Mouse (Mus musculus) liver, embryonic 11.5 days (tissue): ENCODE results near the gene Rgs3. TPM values are rescaled to one million over a fixed set of nuclear protein-coding genes. Genes with fewer than 3 reads are reported as not detected.

Source experiments
- ATAC-seq: fragments of 200-750 bp; cut with Nextera tagmentation; replicated peaks from 2 replicates; pipeline ENCODE4 v1.8.0; 2017; ENCODE audit warnings: moderate number of reproducible peaks, mild to moderate bottlenecking, moderate TSS enrichment, moderate library complexity; ENCODE audit not compliant: low FRiP score
- DNase-seq: peaks from one replicate; pipeline ENCODE4 v3.0.0-alpha.2; 2017; ENCODE audit warnings: low spot score
- H3K27ac ChIP-seq: fragments of 300-500 bp; sonication (generic); 2 replicates; pipeline ENCODE4 v1.5.1; 2014; ENCODE audit warnings: mild to moderate bottlenecking, low read depth, low read length, control low read depth
- H3K27me3 ChIP-seq: fragments of 300-500 bp; sonication (generic); replicated peaks from 2 replicates; pipeline ENCODE4 v1.6.1; 2014; ENCODE audit warnings: low read length, mixed read lengths; ENCODE audit not compliant: control insufficient read depth, insufficient read depth
- H3K36me3 ChIP-seq: fragments of 300-500 bp; sonication (generic); 2 replicates; pipeline ENCODE4 v1.6.1; 2014; ENCODE audit warnings: mild to moderate bottlenecking, low read length, moderate library complexity, mixed read lengths; ENCODE audit not compliant: control insufficient read depth, insufficient read depth
- H3K4me1 ChIP-seq: fragments of 300-500 bp; sonication (generic); replicated peaks from 2 replicates; pipeline ENCODE4 v1.6.1; 2014; ENCODE audit warnings: low read length, mixed read lengths; ENCODE audit not compliant: control insufficient read depth, insufficient read depth
- H3K4me2 ChIP-seq: fragments of 300-500 bp; sonication (generic); 2 replicates; pipeline ENCODE4 v1.6.1; 2014; ENCODE audit warnings: mild to moderate bottlenecking, control low read depth, moderate library complexity
- H3K4me3 ChIP-seq: fragments of 300-500 bp; sonication (generic); 2 replicates; pipeline ENCODE4 v1.5.1; 2014; ENCODE audit warnings: low read depth, low read length, control low read depth
- H3K9ac ChIP-seq: fragments of 300-500 bp; sonication (generic); 2 replicates; pipeline ENCODE4 v1.6.1; 2014; ENCODE audit warnings: low read depth, low read length, control low read depth
- H3K9me3 ChIP-seq: fragments of 300-500 bp; sonication (generic); 2 replicates; pipeline ENCODE4 v1.6.1; 2016; ENCODE audit warnings: low read length, inconsistent platforms, mixed read lengths; ENCODE audit not compliant: control insufficient read depth
- WGBS: fragments of 180-500 bp; shearing (Covaris S2); extraction: QIAGEN DNeasy Blood & Tissue Kit; methylation state at CpG from one replicate; pipeline ENCODE4 v1.1.7; 2014; 5-methylcytosine and 5-hydroxymethylcytosine counted together
- polyA plus RNA-seq: library from polyadenylated mRNA; unstranded; fragments of >200 nt; fragmentation: Nextera tagmentation; extraction: Ambion mirVana; gene quantifications from 2 replicates; pipeline ENCODE4 v1.2.1, GENCODE M21; 2014

Gene Rgs3
- polyA plus RNA-seq, 1 experiment from 2014 or later: 12.3 TPM

DNA sequence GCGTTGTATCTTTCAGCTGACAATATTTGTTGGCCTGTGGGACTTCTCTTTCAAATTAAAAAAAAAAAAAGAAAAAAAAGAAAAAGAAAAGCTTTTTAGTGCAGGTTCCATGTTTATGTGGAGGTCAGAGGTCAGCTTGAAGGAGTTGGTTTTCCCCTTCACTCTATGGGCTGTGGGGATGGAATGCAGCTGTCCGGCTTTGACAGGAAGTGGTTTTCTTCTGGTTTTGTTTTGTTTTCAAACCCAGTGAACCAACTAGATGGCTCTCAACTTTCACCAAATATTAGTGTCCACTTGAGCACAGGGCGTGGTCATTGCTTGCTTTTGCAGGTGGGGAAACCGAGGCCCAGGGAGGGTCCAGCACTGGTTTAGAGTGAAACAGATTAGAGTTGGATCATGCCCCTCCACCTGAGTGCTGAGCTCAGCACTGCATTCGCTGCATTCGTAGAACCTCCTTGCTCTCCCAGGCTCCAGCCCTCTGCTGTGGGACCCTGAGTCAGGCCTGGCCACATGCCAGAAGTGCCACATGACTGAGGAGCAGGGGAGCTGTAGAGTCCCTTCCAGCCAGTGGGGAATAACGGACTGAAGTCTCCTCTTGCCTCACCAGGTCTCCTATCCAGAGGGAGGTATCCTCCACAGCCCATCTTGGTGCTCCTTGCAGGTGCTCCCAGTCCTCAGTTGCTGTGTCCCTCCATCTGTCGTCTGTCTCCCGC, 178.5 kb downstream of the Rgs3 start:
- Histone ChIP-seq H3K4me2 (no peak overlapping the region), H3K9me3 (no peaks in the 10 kb centered on the region), H3K4me1 (peaks cover 19% of the 10 kb centered on the region), H3K4me3 (no peak overlapping the region), H3K27ac (peak overlapping the region; percentile 28; the same call in 1 of the 2 replicates), H3K9ac (no peak overlapping the region), H3K36me3 (no peaks in the 10 kb centered on the region), H3K27me3 (no peaks in the 10 kb centered on the region)
- ATAC-seq (no peak), DNase-seq (no peak)
- WGBS: 56% methylated on average over 9 of the region's 9 CpGs

DNA sequence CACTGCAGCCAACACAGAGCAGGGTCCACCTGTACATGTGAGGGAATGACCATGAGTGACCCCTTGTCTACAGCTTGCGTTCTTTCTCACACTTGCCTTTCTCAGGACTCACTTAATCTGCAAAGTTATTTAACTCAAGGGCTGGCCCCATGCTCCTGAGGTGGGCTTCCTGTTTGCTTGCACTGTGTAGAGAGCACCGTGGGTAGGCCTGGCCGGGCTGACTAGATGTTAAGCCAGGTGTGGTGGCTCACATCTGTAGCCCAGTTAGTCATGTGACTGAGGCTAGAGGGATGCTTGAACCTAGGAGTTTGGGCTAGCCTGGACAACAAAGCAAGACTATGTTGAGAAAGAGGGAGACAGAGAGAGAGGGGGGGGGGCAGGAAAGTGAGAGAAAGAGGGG, 179.3 kb downstream of the Rgs3 start:
- no peak overlapping the region for H3K9ac ChIP-seq
- no peak overlapping the region for H3K4me3 ChIP-seq
- no peak overlapping the region for H3K27ac ChIP-seq
- H3K27me3 ChIP-seq: no peaks in the 10 kb centered on the region
- WGBS: 72% methylated on average over 3 of the region's 3 CpGs
- ATAC-seq (no peak), DNase-seq (no peak)
- H3K9me3 ChIP-seq: no peaks in the 10 kb centered on the region
- peaks cover 18% of the 10 kb centered on the region for H3K4me1 ChIP-seq
- no peak overlapping the region for H3K4me2 ChIP-seq
- no peaks in the 10 kb centered on the region for H3K36me3 ChIP-seq

DNA sequence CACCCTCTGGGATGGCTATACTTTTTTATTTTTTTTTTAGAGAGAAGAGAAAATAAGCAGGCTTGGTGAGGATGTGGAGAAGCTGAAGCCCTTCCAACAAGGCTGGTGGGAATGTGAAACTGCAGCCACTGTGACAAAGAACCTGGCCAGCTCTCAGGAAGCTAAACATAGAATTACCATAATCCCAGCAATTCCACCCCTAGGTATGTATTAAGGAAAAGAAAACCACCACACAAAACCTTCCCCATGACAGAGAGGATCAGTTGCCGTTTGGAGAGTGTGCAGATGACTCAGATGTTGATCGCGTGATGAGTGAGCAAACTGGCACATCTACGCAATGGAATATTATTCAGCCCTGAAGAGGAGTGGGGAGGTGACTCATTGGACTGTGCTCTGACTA, 179.9 kb downstream of the Rgs3 start:
- no peak overlapping the region for H3K4me2 ChIP-seq
- H3K4me3 ChIP-seq: no peak overlapping the region
- DNase-seq (no peak), ATAC-seq (no peak)
- WGBS: 94% methylated on average over 4 of the region's 4 CpGs
- no peaks in the 10 kb centered on the region for H3K27me3 ChIP-seq
- H3K4me1 ChIP-seq: peaks cover 22% of the 10 kb centered on the region
- no peak overlapping the region for H3K9ac ChIP-seq
- H3K27ac ChIP-seq: no peak overlapping the region
- no peaks in the 10 kb centered on the region for H3K36me3 ChIP-seq
- no peaks in the 10 kb centered on the region for H3K9me3 ChIP-seq

DNA sequence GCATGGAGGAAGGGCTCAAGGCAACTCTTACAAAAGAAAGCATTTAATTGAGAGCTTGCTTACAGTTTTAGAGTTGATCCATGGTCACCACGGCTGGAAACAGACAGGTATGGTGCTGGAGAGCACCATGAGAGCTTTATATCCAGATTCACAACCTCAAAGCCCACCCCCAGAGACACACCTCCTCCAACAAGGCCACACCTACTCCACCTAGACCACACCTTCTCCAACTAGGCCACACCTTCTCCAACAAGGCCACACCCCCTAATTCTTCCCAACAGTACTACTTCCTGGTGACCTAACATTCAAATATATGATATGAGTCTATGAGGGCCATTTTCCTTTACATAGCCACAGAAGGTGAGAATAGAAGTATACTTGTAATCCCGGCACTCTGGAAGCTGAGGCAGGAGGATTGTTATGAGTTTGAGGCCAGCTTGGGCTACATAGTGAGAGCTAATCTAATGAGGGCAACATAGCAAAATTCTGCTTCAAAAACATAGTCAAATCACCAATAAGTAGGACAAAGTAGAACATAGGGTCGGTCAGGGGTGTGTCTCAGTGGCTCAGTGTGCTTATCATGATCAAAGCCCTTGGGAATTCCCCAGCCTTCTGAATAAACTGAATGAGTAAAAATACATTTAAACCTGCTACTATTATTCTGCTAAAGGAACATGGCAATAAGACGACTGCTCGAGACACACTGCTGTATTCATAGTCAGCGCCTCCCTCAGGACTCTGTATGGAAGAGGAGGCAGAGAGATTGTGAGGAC, 180.8 kb downstream of the Rgs3 start:
- Histone ChIP-seq H3K9ac (no peak overlapping the region), H3K4me2 (no peak overlapping the region), H3K27ac (no peak overlapping the region), H3K9me3 (no peaks in the 10 kb centered on the region), H3K36me3 (no peaks in the 10 kb centered on the region), H3K4me3 (no peak overlapping the region), H3K27me3 (no peaks in the 10 kb centered on the region), H3K4me1 (peaks cover 20% of the 10 kb centered on the region)
- 84% methylated on average over 6 of the region's 6 CpGs for WGBS
- DNase-seq: no peak
- ATAC-seq: no peak

DNA sequence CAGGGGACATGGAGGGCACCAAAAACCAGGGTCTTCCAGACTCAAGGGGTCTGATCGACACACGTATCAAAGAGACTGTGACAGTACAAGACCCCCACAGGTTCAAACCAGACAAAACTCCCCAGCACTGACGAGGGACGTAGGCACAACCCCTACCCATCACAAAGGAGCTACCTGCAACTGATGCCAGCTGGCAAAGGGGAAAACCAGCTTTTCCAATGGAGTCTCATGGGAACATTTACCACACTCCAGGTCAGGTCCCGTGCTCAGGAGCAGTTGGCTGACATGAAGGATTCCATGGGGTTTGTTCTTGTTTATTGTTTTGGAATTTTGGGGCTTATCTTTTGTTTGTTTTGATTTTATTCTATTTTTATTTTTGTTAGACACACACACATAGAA, 181.4 kb downstream of the Rgs3 start:
- H3K27ac ChIP-seq: no peak overlapping the region
- no peaks in the 10 kb centered on the region for H3K36me3 ChIP-seq
- no peak overlapping the region for H3K9ac ChIP-seq
- H3K4me1 ChIP-seq: peaks cover 18% of the 10 kb centered on the region; the same call in 1 of the 2 replicates
- ATAC-seq (no peak), DNase-seq (no peak)
- 81% methylated on average over 5 of the region's 5 CpGs for WGBS
- H3K4me3 ChIP-seq: no peak overlapping the region
- no peak overlapping the region for H3K4me2 ChIP-seq
- H3K9me3 ChIP-seq: no peaks in the 10 kb centered on the region
- H3K27me3 ChIP-seq: no peaks in the 10 kb centered on the region

DNA sequence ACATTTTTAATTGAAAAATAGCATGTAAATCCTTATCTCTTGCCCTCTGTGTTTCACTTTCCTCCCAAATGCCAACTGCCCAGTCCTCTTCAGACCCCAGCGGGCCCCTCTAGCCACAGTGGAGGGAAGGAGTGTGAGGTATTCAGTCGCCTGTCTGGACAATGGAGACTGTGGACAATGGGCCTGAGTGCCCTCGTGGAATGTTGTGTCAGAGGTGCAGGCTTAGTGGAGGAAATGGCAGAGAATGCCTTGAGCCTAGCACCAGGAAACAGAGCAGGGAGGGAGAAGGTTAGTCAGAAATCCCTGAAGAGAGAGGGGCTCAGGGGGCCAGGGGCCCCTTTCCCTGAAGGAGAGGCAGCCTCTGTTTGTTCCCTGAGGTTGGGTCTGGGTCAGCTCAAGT, 182.0 kb downstream of the Rgs3 start:
- WGBS: 30% methylated on average over 3 of the region's 3 CpGs
- Histone ChIP-seq H3K27ac (0 out of 2 replicates have a peak overlapping the region, but pooled peaks have one; percentile 19), H3K27me3 (no peaks in the 10 kb centered on the region), H3K9ac (no peak overlapping the region), H3K36me3 (no peaks in the 10 kb centered on the region), H3K4me2 (no peak overlapping the region), H3K9me3 (no peaks in the 10 kb centered on the region), H3K4me1 (peaks cover 18% of the 10 kb centered on the region; the same call in 1 of the 2 replicates), H3K4me3 (no peak overlapping the region)
- ATAC-seq (no peak), DNase-seq (no peak)

DNA sequence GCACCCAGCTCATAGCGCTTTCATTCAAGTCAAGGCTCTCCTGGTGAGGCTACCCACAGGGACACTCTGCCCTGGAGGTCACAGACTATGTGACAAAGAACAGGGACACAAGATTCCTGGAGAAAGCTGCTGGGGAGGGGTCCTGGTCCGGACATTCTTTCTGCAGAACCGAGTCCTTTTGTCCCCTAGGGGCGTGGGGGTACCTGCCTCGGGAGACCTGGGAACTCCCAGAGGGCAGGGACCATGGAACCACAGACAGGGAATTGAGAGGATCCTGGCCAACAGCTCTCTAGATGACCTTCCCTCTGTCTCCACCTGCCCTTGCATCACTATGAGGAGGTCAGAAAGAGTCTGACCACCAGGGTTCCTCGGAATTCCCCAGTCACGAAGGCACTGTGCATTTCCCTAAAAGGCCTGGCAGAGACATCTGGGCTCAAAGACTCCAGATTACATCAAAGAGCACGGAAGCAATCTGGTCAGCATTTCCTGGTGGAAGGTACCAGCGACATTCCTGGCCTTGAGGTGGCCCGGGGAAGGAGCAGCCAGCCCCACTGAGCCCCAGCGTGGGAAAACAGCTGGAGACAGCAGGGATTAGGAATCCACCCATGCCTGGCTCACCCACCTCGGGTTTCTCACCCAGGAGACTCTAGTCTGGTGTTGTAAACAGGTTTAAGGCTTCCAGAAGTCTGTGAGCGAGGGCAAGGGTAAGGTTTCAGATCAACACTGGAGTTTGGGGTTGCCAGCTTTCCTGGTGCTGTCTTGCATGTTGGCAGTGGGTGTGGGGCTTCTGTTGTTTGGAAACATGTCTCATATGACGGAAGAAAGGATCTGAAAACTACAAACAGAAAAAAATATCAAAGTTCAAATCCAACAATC, 183.5 kb downstream of the Rgs3 start:
- no peaks in the 10 kb centered on the region for H3K27me3 ChIP-seq
- H3K9ac ChIP-seq: no peak overlapping the region
- no peaks in the 10 kb centered on the region for H3K36me3 ChIP-seq
- H3K4me2 ChIP-seq: no peak overlapping the region
- H3K4me1 ChIP-seq: peaks cover 18% of the 10 kb centered on the region; the same call in 1 of the 2 replicates
- DNase-seq: no peak
- no peaks in the 10 kb centered on the region for H3K9me3 ChIP-seq
- no peak for ATAC-seq
- no peak overlapping the region for H3K27ac ChIP-seq
- WGBS: 37% methylated on average over 14 of the region's 14 CpGs
- no peak overlapping the region for H3K4me3 ChIP-seq

DNA sequence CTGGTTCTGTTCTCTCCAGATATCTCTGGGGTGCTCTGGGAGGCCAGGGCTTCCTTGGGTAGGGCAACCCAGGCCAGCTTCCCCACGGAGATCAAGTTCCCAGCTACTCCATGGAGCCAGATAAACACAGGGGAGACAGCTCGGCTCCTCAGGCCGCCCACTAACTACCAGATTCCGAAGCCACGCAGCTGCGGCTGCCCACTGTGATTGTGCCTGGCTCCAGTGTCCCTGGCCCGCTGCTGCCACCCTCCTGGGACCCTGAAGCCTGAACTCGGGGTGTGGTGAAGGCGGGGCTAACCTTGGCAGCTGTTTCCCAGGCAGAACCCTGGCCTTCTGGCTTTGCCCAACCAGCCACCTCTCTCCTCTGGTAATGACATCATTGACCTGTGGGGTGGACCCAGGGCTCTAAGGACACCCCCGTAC, 184.9 kb downstream of the Rgs3 start:
- Histone ChIP-seq H3K4me3 (no peak overlapping the region), H3K36me3 (no peaks in the 10 kb centered on the region), H3K27me3 (no peaks in the 10 kb centered on the region), H3K9me3 (no peaks in the 10 kb centered on the region), H3K4me1 (peaks cover 18% of the 10 kb centered on the region; the same call in 1 of the 2 replicates), H3K4me2 (no peak overlapping the region), H3K9ac (no peak overlapping the region), H3K27ac (no peak overlapping the region; the same call in 1 of the 2 replicates)
- DNase-seq (no peak), ATAC-seq (no peak)
- WGBS: 41% methylated on average over 10 of the region's 10 CpGs
